In genomic region chr12:40507823-40508390, GRCm38 (mm10) we compare ENCODE assay signal across 19 mouse cellular contexts.
DNase-seq lines count a peak whose midpoint lies in the region; ATAC-seq and TF ChIP-seq lines count a peak whose summit lies in the region.
"Had no signal": no experiment of that assay in that cellular context is flagged by ENCODE, and none has a peak within 500 bp of the region (broad histone marks: within the 10 kb centered on the region; RNA-seq: fewer than 3 reads in every experiment).

No protein-coding gene starts in this region.

- H3K4me3 ChIP-seq in layer of hippocampus, adult 2 months, result no peak overlapping the region
- no peak overlapping the region for H3K4me3 ChIP-seq in ES-Bruce4 (ENCODE audit: low read depth, low read length)
- no peak overlapping the region for H3K4me3 ChIP-seq in embryonic facial prominence, embryonic 10.5 days
- no peak overlapping the region for H3K4me3 ChIP-seq in intestine, embryonic 16.5 days (ENCODE audit: low read length)
- H3K4me3 ChIP-seq in heart, embryonic 10.5 days, result no peak overlapping the region
- H3K4me3 ChIP-seq: embryonic facial prominence, embryonic 13.5 days; megakaryocyte, embryonic 14.5 days; neural tube, embryonic 12.5 days had no signal

- no peak for ATAC-seq in intestine, embryonic 16.5 days
- ATAC-seq: hindbrain, embryonic 16.5 days had no signal

- H3K36me3 ChIP-seq in ES-Bruce4 (ENCODE audit: control insufficient read depth, insufficient read depth, low read length, poor library complexity, severe bottlenecking), result no peaks in the 10 kb centered on the region
- no peaks in the 10 kb centered on the region for H3K36me3 ChIP-seq in embryonic facial prominence, embryonic 10.5 days (replicated peaks)
- H3K36me3 ChIP-seq in intestine, embryonic 16.5 days (ENCODE audit: control insufficient read depth, insufficient read depth, low read length), result no peaks in the 10 kb centered on the region
- H3K36me3 ChIP-seq in heart, embryonic 10.5 days, result no peaks in the 10 kb centered on the region
- H3K36me3 ChIP-seq: embryonic facial prominence, embryonic 13.5 days; G1E; neural tube, embryonic 12.5 days had no signal

- no peak for TF ChIP-seq CTCF in layer of hippocampus, adult 2 months (conservative IDR thresholded peaks at IDR 0.05)
- TF ChIP-seq CTCF in ES-Bruce4 (IDR thresholded peaks at IDR 0.05; ENCODE audit: low read depth, low read length), result no peak

- TF ChIP-seq EP300 in ES-Bruce4 (IDR thresholded peaks at IDR 0.05; ENCODE audit: insufficient read depth, low read depth, low read length), result no peak

- H3K27ac ChIP-seq in layer of hippocampus, adult 2 months, result peak overlapping the region; percentile 74
- peak overlapping the region; percentile 54 for H3K27ac ChIP-seq in ES-Bruce4 (ENCODE audit: insufficient read depth, low read length)
- H3K27ac ChIP-seq in embryonic facial prominence, embryonic 10.5 days (replicated peaks), result no peak overlapping the region
- H3K27ac ChIP-seq in intestine, embryonic 16.5 days (ENCODE audit: low read length), result no peak overlapping the region
- no peak overlapping the region for H3K27ac ChIP-seq in heart, embryonic 10.5 days
- H3K27ac ChIP-seq: embryonic facial prominence, embryonic 13.5 days; neural tube, embryonic 12.5 days had no signal

- no peak overlapping the region for H3K9ac ChIP-seq in ES-Bruce4 (ENCODE audit: low read depth, poor library complexity, severe bottlenecking)
- no peak overlapping the region for H3K9ac ChIP-seq in intestine, embryonic 16.5 days (ENCODE audit: low read depth, low read length)
- H3K9ac ChIP-seq: embryonic facial prominence, embryonic 13.5 days; neural tube, embryonic 12.5 days had no signal

- TF ChIP-seq POLR2A in ES-Bruce4 (IDR thresholded peaks at IDR 0.05; ENCODE audit: insufficient read depth, low read length), result no peak

- no peaks in the 10 kb centered on the region for H3K4me1 ChIP-seq in ES-Bruce4 (ENCODE audit: control insufficient read depth, insufficient read depth, low read length)
- H3K4me1 ChIP-seq in embryonic facial prominence, embryonic 10.5 days, result peaks cover 10% of the 10 kb centered on the region
- H3K4me1 ChIP-seq in intestine, embryonic 16.5 days (ENCODE audit: control insufficient read depth, insufficient read depth, low read length), result peaks cover 15% of the 10 kb centered on the region
- H3K4me1 ChIP-seq in heart, embryonic 10.5 days, result peaks cover 16% of the 10 kb centered on the region
- H3K4me1 ChIP-seq: megakaryocyte, embryonic 14.5 days had no signal

- no peak overlapping the region for H3K4me2 ChIP-seq in intestine, embryonic 16.5 days (ENCODE audit: low read depth, low read length)
- H3K4me2 ChIP-seq: embryonic facial prominence, embryonic 13.5 days; neural tube, embryonic 12.5 days had no signal

- no peak for DNase-seq in layer of hippocampus, adult 2 months (ENCODE audit: low spot score in 2 of 2)
- DNase-seq in layer of hippocampus, adult 18-20 months (ENCODE audit: low spot score in 2 of 2), result no peak
- peak; percentile 55 for DNase-seq in Muller cell, postnatal 12 days (ENCODE audit: inconsistent ontology term)
- DNase-seq in embryonic facial prominence, embryonic 10.5 days (ENCODE audit: low spot score), result peak; percentile 21
- DNase-seq in heart, embryonic 10.5 days (ENCODE audit: low spot score), result no peak
- DNase-seq: adrenal gland, adult 8-10 months; cerebellum, postnatal 14 days; heart, adult 11 months; heart, postnatal 36 days; kidney, adult 11 months; lung, postnatal 14 days; thymus, postnatal 36 days had no signal

- H3K9me3 ChIP-seq in ES-Bruce4 (replicated peaks; ENCODE audit: control insufficient read depth, insufficient read depth, low read length, poor library complexity, severe bottlenecking), result no peaks in the 10 kb centered on the region
- H3K9me3 ChIP-seq in embryonic facial prominence, embryonic 10.5 days, result no peaks in the 10 kb centered on the region
- no peaks in the 10 kb centered on the region for H3K9me3 ChIP-seq in intestine, embryonic 16.5 days (ENCODE audit: control insufficient read depth, low read length)
- H3K9me3 ChIP-seq in heart, embryonic 10.5 days, result no peaks in the 10 kb centered on the region
- H3K9me3 ChIP-seq: embryonic facial prominence, embryonic 13.5 days; G1E; megakaryocyte, embryonic 14.5 days; neural tube, embryonic 12.5 days had no signal

- WGBS in embryonic facial prominence, embryonic 10.5 days, result 64% methylated on average over 4 of the region's 4 CpGs
- WGBS in intestine, embryonic 16.5 days, result 83% methylated on average over 4 of the region's 4 CpGs
- WGBS in heart, embryonic 10.5 days, result 70% methylated on average over 4 of the region's 4 CpGs

- H3K27me3 ChIP-seq in ES-Bruce4 (ENCODE audit: control insufficient read depth, insufficient read depth, low read length, poor library complexity, severe bottlenecking), result no peaks in the 10 kb centered on the region
- no peaks in the 10 kb centered on the region for H3K27me3 ChIP-seq in embryonic facial prominence, embryonic 10.5 days (replicated peaks; ENCODE audit: low read depth, poor library complexity, severe bottlenecking)
- H3K27me3 ChIP-seq in intestine, embryonic 16.5 days (replicated peaks; ENCODE audit: control insufficient read depth, insufficient read depth, low read length), result no peaks in the 10 kb centered on the region
- no peaks in the 10 kb centered on the region for H3K27me3 ChIP-seq in heart, embryonic 10.5 days (ENCODE audit: insufficient read depth, poor library complexity, severe bottlenecking)
- H3K27me3 ChIP-seq: embryonic facial prominence, embryonic 13.5 days; neural tube, embryonic 12.5 days had no signal

Comparison
In these comparisons a context has a peak if more than half of its experiments do, and no peak if none do; other contexts are left out.
1. DNase-seq: peak in Muller cell, postnatal 12 days (single experiment) and embryonic facial prominence, embryonic 10.5 days (single experiment); none in layer of hippocampus, adult 2 months (0 of 2), layer of hippocampus, adult 18-20 months (0 of 2) and heart, embryonic 10.5 days (single experiment).
2. H3K27ac ChIP-seq: peak in layer of hippocampus, adult 2 months (single experiment) and ES-Bruce4 (single experiment); none in embryonic facial prominence, embryonic 10.5 days (single experiment), intestine, embryonic 16.5 days (single experiment) and heart, embryonic 10.5 days (single experiment).